Mouse (Mus musculus) left cerebral cortex, postnatal 25 days (tissue): ENCODE measurements around the gene Kcne3. TPM values are rescaled to one million over a fixed set of nuclear protein-coding genes. Genes with fewer than 3 reads are reported as not detected.

ENCODE experiments used
- DNase-seq, 2 experiments: peaks; one replicate each; pipeline ENCODE4 v3.0.0; 2022; ENCODE audit warnings: low spot score in 2 of 2, mixed read lengths in 1 of 2
- intact Hi-C: fragments of 180-260 bp; cut with DNase I; formaldehyde crosslinking; loops from one replicate; pipeline ENCODE4 v1.15.1; 2025
- total RNA-seq, 2 experiments: library from RNA; stranded (reverse); gene quantifications; 2 replicates each; pipeline ENCODE4 v1.2.3; 2021

Gene Kcne3
- total RNA-seq, 2 experiments from 2014 or later = not detected

DNA sequence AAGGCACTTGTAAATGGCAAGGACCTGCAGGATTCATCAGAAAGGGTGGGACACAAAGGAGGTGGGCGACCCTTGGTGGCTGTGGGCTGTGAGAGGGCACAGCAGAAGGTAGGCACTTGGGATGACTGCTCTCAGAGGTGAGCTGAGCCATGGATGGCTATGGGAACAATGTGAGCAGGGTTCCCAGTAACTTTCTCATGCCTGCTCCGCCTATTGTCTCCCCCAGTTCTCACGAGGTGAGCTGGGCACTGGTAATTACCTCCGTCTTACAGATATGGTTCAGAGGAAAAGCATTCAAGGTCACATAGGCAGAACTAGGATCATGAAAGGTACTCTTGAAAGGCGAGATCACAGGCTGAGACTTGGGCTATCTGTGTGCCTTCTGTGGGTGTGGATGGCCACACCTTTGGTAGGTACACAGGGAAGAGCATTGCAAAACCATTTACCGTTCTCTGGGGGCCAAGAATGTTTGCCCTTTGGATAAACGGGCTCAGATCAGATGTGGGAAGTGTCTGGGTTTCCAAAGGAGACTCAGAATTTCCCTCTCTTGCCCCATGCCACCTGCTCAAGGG is 3.6 kb downstream of the Kcne3 start:
- no peak for DNase-seq
- intact Hi-C loops = no loop called here

DNA sequence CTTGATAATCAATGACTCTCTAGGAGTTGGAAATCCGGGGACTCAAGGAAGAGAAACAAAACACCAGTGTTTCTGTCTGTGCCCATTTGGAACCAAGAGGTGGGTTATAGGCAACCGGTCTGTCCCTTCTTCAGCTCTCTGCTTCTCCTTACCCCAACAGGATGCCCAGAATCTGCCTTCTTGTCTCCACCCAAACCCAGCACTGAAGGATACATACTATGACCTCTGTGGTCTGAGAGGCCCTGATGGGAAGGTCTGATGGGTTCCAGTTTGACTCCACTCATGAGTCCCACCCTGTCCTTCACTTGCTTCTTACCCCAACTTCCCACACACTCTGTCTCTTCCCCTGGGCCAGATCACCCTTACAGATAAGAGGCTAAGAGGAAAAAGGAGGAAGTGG is 4.9 kb downstream of the Kcne3 start:
- no peak for DNase-seq
- intact Hi-C loops = no loop called here

DNA sequence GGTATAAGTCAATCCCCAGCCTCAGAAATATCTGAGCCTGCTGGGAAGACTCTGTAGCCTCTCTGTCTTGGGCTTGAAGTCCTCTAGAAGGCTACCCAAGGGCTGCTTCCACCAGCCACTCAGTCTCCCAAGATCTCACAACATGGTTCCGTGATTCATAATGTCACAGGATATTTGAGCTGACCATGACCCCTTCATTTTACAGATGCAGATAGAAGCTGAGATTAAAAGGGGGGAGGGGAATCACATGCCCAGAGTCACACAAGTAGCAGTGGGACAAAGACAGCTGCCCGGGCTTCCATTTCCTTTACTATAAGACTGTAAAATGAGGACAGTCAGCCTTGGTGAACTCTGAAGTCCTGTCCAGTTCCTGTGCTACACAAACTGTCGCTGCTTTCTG is 5.3 kb downstream of the Kcne3 start:
- no peak for DNase-seq
- intact Hi-C loops = no loop called here

DNA sequence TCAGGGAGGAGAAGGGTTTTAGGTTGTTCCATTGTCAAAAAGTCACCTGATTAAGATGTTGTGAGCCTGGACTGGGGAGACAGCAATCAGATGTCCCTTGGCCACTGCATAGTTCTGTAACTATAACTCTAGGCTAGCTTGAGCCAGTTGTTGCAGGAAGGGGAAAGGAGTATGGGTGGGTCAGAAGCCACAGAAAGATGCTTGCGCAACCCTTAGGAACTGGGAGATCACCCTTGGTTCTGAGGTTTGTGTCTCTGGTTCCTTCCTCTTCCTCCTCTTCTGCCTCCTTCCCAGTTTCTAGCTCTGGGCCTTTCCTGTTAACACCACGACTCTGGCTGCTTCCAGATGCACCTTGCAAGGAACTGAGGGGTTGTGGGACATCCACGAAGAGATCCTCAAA is 6.1 kb downstream of the Kcne3 start:
- no peak for DNase-seq
- intact Hi-C loops = no loop called here

DNA sequence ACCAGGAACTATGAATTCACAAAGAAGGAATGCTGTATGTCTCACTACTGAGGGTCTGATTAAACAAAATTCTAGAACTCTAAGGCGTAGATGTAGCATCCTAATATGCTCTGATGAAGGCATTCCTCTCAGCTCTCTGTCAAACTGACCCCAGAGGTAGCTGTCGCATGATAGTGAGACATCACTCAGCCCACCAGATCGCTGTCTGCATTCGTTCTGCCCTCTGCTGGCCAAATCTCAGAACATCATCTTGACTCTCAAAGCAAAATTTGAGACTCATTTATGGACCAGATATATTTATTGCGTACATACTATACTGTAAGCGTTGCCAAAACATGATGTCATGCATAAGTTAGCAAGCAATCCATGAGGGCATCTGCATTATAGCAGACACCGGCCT is 11.3 kb downstream of the Kcne3 start:
- DNase-seq = peak; percentile 39 to 49
- intact Hi-C loops = loop anchor here (5.0 kb wide), 1 partner anchor 65 kb away; the partner anchor contains the start of gene Pold3

DNA sequence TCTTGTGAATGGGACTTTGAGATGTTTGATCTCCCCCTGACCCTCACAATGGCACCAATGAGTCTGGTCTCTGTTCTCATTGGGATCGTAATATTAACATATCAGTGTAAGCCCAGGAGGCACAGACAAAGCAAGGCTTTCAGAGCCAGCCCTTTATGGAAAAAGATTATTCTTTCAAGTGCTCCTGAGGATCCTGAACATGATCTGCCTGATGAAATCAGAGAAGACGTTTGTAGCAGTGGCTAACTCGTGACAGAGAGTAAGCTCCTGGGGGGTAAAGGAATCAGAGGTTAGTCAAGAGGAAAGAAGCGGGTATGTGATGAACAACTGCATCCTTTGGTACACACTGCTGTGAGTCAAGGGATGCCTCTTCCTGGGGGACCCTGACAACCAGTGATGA is 13.9 kb downstream of the Kcne3 start:
- no peak for DNase-seq
- intact Hi-C loops = loop anchor here (1.0 kb wide), 1 partner anchor 44 kb away; no protein-coding TSS in a partner anchor

DNA sequence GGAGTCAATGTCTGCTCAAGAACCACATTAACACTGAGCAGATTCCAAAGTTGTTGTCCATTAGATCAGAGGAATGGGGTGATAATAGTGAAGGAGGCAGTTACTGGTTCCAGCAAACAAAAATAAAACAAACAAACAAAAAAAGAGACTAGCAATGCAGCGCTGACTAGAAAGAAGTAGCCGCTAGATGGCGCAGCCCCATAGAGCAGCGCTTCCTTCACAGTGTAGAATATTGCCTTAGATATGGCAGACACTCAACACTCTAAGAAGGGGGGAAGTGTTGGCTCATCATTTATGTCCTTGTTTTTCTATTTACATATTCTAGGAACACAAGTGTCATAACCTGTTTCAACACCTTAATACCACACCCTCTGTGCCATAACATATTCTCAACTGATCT is 14.5 kb downstream of the Kcne3 start:
- intact Hi-C loops = loop anchor here (1.0 kb wide), 1 partner anchor 44 kb away; no protein-coding TSS in a partner anchor
- peak; percentile 51 to 61 for DNase-seq

DNA sequence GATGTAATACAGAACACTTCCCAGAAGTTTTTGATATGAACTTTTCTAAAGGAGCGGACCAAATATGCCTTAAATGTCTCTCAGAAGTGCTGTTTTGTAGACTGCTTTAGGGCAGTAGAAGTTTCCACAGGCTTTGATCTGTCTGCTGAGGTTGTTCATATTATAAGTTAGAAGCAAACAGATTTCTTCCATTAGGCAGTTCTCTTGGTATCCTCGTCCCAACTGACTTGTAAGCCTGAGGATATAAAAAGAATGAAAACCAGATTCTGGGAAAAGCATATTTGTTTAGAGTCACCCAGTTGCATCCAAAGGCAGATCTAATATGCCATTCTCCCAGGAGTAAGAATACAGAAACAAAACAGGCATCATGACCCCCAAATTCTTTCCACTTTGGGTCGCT is 24.9 kb downstream of the Kcne3 start:
- intact Hi-C loops = no loop called here
- no peak for DNase-seq

DNA sequence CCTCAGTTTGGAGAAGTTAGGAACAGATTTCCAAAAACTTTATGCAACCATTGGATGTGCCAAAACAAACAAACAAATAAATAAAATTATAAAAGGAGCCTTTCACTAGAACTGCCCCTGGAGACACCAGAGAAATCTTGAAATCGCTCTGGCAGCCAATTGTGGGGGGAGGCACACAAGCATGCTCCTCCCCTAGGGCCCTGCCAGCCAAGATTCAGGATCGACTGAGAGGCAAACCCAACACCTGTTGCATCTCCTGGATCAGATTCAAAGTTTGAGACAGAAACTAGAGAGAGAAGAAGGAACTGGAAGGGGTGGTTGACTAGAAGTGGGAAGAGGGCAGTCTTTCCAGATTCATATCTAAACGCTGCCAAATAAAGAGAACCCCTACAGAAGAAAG is 27.3 kb downstream of the Kcne3 start:
- intact Hi-C loops = no loop called here
- DNase-seq = no peak

DNA sequence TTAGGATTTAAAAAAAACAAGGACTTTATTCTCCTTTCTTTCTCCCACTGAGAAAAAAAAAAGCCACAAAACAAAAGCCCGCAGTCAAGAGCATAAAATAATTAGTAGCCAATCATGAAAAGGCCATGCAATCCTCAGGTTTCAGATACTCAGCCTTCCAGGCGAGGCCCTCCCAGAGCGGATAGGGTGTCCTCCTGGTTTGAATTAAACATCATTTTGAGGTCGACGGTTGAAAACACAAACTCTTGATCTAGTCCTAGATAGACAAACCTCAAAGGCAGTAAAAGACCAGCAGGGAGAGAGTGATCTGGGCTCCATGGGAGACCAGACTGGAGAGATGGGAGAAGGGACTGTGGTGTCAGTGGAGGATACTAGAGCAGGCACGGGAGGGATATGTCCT is 28.6 kb downstream of the Kcne3 start:
- intact Hi-C loops = no loop called here
- no peak for DNase-seq

DNA sequence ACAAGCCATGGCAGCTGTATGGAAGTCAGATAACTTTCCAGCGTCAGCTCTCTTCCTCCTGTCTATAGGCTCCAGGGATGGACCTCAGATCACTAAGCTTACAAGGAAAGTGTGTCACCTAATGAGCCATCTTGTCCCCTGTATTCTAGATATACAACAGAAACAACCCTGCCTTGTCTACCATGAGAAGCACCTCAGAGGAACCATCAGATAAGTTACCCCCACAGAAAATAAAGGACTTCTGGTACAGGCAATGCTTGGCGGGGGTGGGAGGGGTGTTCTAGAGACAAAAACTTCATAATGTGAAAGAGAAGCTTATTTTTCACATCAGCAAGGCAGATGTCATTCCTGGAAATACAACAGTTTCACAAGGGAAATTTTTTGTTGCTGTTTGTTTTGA is 29.8 kb downstream of the Kcne3 start:
- intact Hi-C loops = no loop called here
- no peak for DNase-seq

DNA sequence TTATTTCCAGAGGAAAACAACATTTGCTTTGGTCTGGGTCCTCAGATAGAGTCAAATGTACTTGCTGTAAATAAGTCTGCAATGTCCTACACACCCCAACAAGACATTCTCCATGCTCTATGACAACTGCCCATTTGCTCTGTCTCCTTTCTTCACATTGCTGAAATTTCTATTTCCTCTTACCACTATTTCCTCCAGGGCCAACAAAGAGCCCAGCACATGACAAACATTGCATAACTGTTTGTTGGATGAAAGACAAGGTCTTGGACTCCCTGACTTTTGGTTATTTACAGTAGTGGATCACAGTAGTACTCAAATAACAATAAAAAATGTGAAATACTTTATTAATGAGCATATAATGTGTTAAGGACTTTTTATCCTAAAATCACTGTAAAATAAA is 31.6 kb downstream of the Kcne3 start:
- no peak for DNase-seq
- intact Hi-C loops = no loop called here

DNA sequence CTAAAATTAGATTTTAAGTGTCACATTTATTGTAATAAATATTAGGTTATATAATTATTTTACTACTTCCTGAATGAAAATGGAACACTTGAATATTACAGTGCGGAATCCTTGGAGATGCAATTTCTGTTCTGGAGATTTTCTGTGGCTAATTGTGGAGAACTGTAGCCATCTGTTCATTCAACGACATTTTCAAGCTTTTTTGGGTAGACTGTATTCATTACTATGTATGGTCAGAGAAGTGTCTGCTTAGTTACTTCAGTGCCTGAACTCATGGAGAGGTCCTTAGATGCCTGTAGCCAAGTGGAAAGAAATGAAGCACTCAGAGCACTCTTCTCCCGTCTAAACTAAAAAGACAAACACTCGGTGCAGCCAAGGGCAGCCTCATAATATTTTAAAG is 38.0 kb downstream of the Kcne3 start:
- intact Hi-C loops = no loop called here
- peak in 1 of 2 experiments; percentile 77 for DNase-seq

DNA sequence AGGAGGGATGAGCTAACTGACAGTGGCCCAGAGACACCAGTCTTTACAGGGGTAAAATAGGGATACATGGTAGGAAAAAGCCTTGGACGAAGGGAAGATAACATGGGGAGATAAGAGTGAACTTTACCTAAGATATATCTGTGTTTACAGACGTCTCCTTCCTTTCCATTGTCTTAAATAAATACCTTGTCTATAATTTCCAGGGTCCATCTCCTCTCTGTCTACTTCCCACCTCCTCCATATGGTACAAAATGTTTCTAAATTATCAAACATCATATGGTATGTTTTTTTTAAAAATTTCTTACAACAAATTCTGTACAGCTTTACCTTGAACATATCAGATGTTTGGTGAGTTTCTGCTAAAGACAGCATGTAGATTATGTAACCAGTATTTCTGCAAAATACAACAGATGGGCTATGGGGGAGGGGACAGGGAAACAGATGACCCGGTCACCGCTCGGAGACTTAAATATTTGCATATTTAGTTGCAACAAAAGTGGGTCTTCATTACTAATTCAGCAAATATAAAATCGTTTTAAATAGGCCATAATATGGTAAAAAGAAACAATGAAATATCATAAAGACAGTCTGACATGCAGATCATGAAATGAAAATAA is 38.9 kb downstream of the Kcne3 start:
- DNase-seq = peak in 1 of 2 experiments; percentile 21
- intact Hi-C loops = no loop called here

DNA sequence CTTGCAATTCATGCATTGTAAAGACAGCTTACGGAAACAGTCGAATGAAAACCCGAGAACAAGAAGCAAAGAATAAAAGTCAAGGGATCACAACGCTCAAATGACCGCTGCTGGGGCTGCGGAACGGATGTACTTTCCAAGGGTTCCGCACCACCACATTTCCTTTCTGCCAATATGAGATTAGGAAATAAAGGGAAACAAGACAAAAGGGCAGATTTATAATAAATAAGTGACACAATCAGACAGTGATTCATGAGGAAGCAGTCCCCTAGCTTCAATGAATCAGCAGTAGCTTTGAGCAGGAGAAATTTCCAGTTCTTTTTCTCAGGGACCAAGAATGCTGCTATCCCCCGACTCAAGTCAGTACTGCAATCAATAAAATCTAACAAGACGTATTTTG is 39.7 kb downstream of the Kcne3 start:
- intact Hi-C loops = no loop called here

DNA sequence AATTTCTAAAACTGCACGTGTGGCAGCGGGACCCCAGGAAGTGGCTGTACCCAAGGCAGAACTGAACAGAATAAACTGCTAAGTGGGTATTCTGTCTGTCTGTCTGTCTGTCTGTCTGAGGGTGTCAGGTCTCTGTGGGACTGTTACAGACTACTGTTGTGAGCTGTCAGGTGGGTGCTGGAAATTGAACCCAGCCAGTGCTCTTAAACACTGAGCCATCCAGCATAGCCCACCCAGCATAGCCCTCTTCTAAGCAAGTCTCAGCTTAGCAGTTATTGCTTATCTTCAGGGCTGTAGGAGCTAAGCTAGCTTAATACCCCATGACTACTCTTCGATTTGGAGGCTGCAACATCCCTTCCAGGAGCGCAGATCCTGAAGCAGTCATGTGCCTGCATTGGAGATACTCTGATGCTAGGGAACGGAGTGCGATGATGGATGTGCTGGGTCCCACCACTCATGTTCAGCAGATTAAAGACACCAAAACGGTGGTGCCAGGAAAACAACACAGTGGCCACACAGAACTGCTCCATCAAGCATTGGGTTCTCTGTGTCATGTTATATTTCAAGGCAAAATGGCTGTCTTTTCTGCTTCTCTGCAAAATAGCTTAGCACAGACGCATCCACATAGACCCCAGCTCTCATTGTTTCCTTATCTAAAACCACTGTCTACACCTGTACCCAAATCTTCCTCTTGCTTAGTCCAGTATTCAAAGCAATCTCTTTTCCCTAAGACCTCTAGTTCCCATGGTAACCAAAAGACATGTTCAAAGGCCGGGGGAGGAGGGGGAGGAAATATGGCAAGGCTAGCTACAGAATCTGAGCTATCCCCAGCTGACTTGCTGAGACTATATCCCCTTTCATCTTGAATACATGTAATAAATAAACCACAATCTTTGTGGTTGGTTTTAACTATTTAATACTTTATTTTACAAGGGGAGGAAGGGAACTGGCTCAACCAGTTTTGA is 40.6 kb downstream of the Kcne3 start:
- intact Hi-C loops = loop anchor here (1.0 kb wide), 1 partner anchor 10 kb away; the partner anchor contains the start of gene Pgm2l1
- peak in 1 of 2 experiments; percentile 82 for DNase-seq

More for the DNA sequence above, 39.7 kb downstream of the Kcne3 start:
- DNase-seq = no peak

DNA sequence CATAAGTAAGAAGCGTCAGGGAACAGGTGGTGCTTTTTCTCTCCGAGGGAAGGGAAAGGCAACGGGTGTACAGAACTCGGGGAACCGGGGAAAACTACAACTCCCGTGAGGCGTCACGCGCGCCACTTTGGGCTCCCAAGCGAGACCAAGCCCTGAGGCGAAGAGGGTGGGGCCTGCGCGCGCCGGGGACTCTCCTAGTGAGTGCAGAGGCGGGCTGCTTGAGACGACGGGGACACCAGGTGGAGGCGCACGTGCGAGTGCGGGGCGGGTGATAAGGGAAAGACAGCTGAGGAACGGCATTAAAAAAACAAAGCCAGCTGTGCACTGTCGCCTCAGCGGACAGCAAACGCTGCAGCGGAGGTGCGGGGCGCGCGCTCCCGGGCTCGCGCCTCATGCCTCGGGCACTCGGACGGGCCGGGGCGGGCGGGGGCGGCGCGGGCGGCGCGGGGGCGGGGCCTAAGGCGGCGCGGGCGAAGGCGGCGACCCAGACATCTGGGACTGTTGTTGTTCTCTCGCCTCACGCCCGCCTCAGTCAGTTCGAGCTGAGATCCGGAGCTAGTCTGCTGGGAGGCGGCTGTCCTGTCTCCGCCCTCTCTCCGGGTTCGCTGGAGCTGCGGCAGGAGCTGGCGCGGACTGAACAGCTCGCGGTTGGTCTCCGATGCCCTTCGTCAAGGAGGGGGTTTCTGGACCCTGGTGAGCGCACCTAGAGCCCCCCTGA is 51.0 kb downstream of the Kcne3 start, which contains the start of gene Pgm2l1:
Gene Pgm2l1, plus strand, starts transcription at position 237 of the 718 bp plus-strand sequence.
- peak; percentile 97 to 99 for DNase-seq
- intact Hi-C loops = loop anchor here (1.0 to 5.0 kb wide), 3 partner anchors 10 to 240 kb away; partner anchors contain the start of gene Pold3

DNA sequence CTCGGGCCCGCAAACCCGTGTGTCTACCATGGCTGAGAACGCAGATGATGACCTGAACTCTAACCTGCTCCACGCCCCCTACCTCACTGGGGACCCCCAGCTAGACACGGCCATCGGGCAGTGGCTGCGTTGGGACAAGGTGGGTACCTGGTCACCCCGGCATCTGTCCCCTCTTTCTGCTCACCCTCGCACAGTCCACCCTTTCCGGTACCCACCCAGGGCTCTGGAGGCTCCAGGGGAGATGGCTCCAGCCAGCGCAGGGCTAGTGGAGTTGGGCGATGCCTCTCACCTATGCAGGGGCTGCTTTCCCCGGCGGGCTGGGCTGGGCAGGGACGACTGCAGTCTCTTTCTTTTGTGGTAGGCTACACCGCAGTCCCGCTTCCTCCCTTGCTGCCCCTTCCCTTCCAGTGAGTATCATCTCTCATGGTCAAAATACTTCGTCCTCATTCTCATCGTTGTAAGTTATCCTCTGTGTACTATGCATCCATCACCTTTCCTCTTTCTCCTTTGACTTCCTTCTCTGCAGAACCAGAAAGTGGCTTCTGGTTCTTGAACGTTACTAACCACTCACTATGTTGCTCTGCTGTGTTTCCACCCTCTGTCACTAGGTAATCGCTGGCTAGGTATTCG is 51.7 kb downstream of the Kcne3 start:
- peak in 1 of 2 experiments; percentile 25 for DNase-seq
- intact Hi-C loops = loop anchor here (1.0 to 5.0 kb wide), 3 partner anchors 11 to 241 kb away; partner anchors contain the start of gene Pold3

DNA sequence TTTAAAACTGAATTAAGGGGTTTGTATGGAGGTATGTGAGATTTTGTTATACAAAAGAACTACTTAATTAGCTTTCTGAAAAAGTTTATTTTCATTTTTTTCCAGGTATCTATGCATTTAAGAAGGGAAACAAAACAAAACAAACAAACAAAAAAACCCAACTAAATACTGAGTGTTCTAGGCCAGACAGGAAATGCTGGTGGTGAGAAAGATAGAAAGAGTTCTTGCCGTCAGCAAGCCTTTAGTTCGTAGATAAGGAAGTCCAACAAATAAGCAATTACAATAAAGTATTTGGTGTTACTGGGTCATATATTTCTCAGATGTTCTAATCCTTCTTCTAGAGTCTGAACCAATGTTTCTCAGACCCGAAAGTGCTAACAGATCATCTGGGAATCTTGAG is 52.7 kb downstream of the Kcne3 start:
- intact Hi-C loops = loop anchor here (5.0 kb wide), 1 partner anchor 242 kb away; no protein-coding TSS in a partner anchor
- no peak for DNase-seq
